Mouse (Mus musculus): Measurements from ENCODE around the gene Eml2.

DNA sequence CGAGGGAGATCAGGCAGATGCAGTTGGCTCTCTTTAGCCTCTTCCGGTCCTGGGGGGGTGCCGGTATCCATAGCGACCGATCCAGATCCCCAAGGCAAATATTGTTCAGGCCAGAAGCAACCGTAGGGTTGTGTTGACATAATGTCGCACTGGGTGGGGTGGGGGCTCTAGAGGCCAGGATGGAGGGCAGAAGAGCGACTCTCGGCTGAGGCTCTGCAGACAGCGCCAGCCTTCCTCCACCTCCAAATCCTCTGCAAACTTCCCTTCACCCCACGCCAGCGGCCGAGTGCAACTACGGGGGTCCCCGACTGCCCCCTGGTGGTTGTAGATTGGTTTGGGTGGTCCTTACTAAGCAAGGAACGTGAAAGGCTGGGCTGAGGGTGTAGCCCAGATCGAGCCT is 3.3 kb upstream of the Eml2 start:
- TF ChIP-seq CTCF (IDR thresholded peaks at IDR 0.05; ENCODE audit: extremely low read depth, insufficient read length, insufficient replicate concordance, low read depth, low read length) (peak; percentile 63; the same call in 1 of the 2 replicates), POLR2A (IDR thresholded peaks at IDR 0.05; ENCODE audit: low read depth, low read length) (no peak)
